10 mouse cellular contexts compared by ENCODE assay signal in genomic region chr19:5827456-5828154, GRCm38 (mm10). TPM values are rescaled to one million over a fixed set of nuclear protein-coding genes. Genes with fewer than 3 reads are reported as not detected.
A peak's percentile ranks its signal among the peaks of the same experiment; 100 is the strongest.
DNase-seq lines count a peak whose midpoint lies in the region; ATAC-seq and TF ChIP-seq lines count a peak whose summit lies in the region.
"Had no signal": no experiment of that assay in that cellular context is flagged by ENCODE, and none has a peak within 500 bp of the region (broad histone marks: within the 10 kb centered on the region; RNA-seq: fewer than 3 reads in every experiment).

No protein-coding gene starts in this region.

- no peak for TF ChIP-seq CTCF in gastrocnemius, adult 2 months (IDR thresholded peaks at IDR 0.05)
- TF ChIP-seq CTCF in C2C12 (IDR thresholded peaks at IDR 0.05; ENCODE audit: control insufficient read depth, insufficient read depth, insufficient read length), result no peak
- TF ChIP-seq CTCF in lung, adult 2 months (IDR thresholded peaks at IDR 0.05; ENCODE audit: insufficient read depth, low read length), result no peak

- intact Hi-C loops in gastrocnemius, adult 2 months (cut with DNase I), result no loop called here
- intact Hi-C loops in gastrocnemius, postnatal 36 days (cut with DNase I), result no loop called here

- H3K27me3 ChIP-seq in C2C12 (ENCODE audit: control insufficient read depth, insufficient read depth, insufficient read length), result no peaks in the 10 kb centered on the region
- no peaks in the 10 kb centered on the region for H3K27me3 ChIP-seq in intestine, embryonic 15.5 days (replicated peaks)

- H3K4me2 ChIP-seq in intestine, embryonic 15.5 days (replicated peaks), result no peak overlapping the region

- 60% methylated on average over 9 of the region's 9 CpGs for WGBS in intestine, embryonic 15.5 days
- WGBS in lung, adult 2 months, result 46% methylated on average over 9 of the region's 9 CpGs

- no peak overlapping the region for H3K9ac ChIP-seq in intestine, embryonic 15.5 days

- no peak for ATAC-seq in intestine, embryonic 15.5 days
- ATAC-seq: forebrain, embryonic 16.5 days had no signal

- TF ChIP-seq POLR2A in lung, adult 2 months (IDR thresholded peaks at IDR 0.05; ENCODE audit: borderline replicate concordance, extremely low read depth, low read depth, low read length), result no peak

- peaks cover 80% of the 10 kb centered on the region for H3K79me2 ChIP-seq in C2C12 (ENCODE audit: control insufficient read depth, insufficient read depth)

- H3K79me3 ChIP-seq in C2C12 (ENCODE audit: low read depth), result peaks cover 21% of the 10 kb centered on the region

- peaks cover 90% of the 10 kb centered on the region for H3K36me3 ChIP-seq in C2C12 (ENCODE audit: control insufficient read depth, insufficient read depth)
- peaks cover 2% of the 10 kb centered on the region; the same call in 1 of the 2 replicates for H3K36me3 ChIP-seq in intestine, embryonic 15.5 days

- H3K4me3 ChIP-seq in gastrocnemius, adult 2 months, result peak overlapping the region; percentile 34
- no peak overlapping the region for H3K4me3 ChIP-seq in C2C12 (ENCODE audit: insufficient read depth, poor library complexity, severe bottlenecking)
- no peak overlapping the region for H3K4me3 ChIP-seq in intestine, embryonic 15.5 days (replicated peaks)
- no peak overlapping the region for H3K4me3 ChIP-seq in lung, adult 2 months (replicated peaks; ENCODE audit: extremely low read depth, low read depth, low read length)

- peak; percentile 36 for DNase-seq in gastrocnemius, adult 2 months
- no peak for DNase-seq in gastrocnemius, postnatal 36 days
- DNase-seq in lung, adult 2 months, result peak; percentile 61
- DNase-seq in spleen, adult 18-20 months, result no peak
- no peak for DNase-seq in gastrocnemius, postnatal 25 days
- no peak for DNase-seq in cerebellum, adult 9-10 months
- DNase-seq: B cell, adult 2 months had no signal

- H3K4me1 ChIP-seq in intestine, embryonic 15.5 days (replicated peaks), result peaks cover 29% of the 10 kb centered on the region
- peaks cover 19% of the 10 kb centered on the region for H3K4me1 ChIP-seq in lung, adult 2 months (ENCODE audit: control insufficient read depth, insufficient read depth, low read length)

- H3K27ac ChIP-seq in gastrocnemius, adult 2 months, result peak overlapping the region; percentile 98
- H3K27ac ChIP-seq in intestine, embryonic 15.5 days, result peak overlapping the region; percentile 38

- H3ac ChIP-seq in C2C12 (ENCODE audit: control insufficient read depth, insufficient read length, low read depth), result no peak overlapping the region

- H3K9me3 ChIP-seq in intestine, embryonic 15.5 days, result no peaks in the 10 kb centered on the region

TF ChIP-seq in C2C12, 6 proteins besides CTCF, POLR2A, EP300 and RAD21:
- TF ChIP-seq CEBPB (IDR thresholded peaks at IDR 0.05; ENCODE audit: low read depth), result peak; percentile 18
- no peak for TF ChIP-seq USF1 (IDR thresholded peaks at IDR 0.05; ENCODE audit: low read depth)
- no peak for TF ChIP-seq MAX (IDR thresholded peaks at IDR 0.05)

RNA-seq across cellular contexts. Expression of gene Frmd8, which starts 47.5 kb away (rescaled TPM):
- 1 to 10 TPM; 3.4 to 4.0 TPM for total RNA-seq in gastrocnemius, adult 2 months (2021)
- total RNA-seq in gastrocnemius, postnatal 36 days (2021), result 1 to 10 TPM; 4.5 to 5.0 TPM
- polyA plus RNA-seq in C2C12 (2012; fragmentation: generic; extraction: Trizol), result 44.1 TPM
- polyA plus RNA-seq in intestine, embryonic 15.5 days (2015; fragmentation: Nextera tagmentation; extraction: Ambion mirVana), result 26.9 and 28.0 TPM in 2 replicates
- 32.1 and 37.8 TPM in 2 replicates for polyA plus RNA-seq in lung, adult 2 months (2012; rRNA removed)
- total RNA-seq in gastrocnemius, postnatal 25 days (2021), result 1 to 10 TPM; 3.7 to 6.4 TPM

RNA-seq across cellular contexts. Expression of gene Slc25a45, which starts 50.0 kb away (rescaled TPM):
- total RNA-seq in gastrocnemius, adult 2 months (2021), result under 1 TPM; 0.79 to 0.84 TPM
- 1 to 10 TPM in 1 of 2 experiments, under 1 TPM in 1; 0.99 to 1.0 TPM for total RNA-seq in gastrocnemius, postnatal 36 days (2021)
- polyA plus RNA-seq in C2C12 (2012; fragmentation: generic; extraction: Trizol), result 5.5 TPM
- 3.5 and 4.2 TPM in 2 replicates for polyA plus RNA-seq in intestine, embryonic 15.5 days (2015; fragmentation: Nextera tagmentation; extraction: Ambion mirVana)
- 24.5 and 26.0 TPM in 2 replicates for polyA plus RNA-seq in lung, adult 2 months (2012; rRNA removed)
- 1 to 10 TPM in 1 of 2 experiments, under 1 TPM in 1; 0.59 to 1.3 TPM for total RNA-seq in gastrocnemius, postnatal 25 days (2021)

RNA-seq across cellular contexts. Expression of gene Scyl1, which starts 56.4 kb away (rescaled TPM):
- total RNA-seq in gastrocnemius, adult 2 months (2021), result 10 to 100 TPM; 71.2 to 78.6 TPM
- 10 to 100 TPM; 70.8 to 71.1 TPM for total RNA-seq in gastrocnemius, postnatal 36 days (2021)
- 69.6 TPM for polyA plus RNA-seq in C2C12 (2012; fragmentation: generic; extraction: Trizol)
- 60.6 and 60.9 TPM in 2 replicates for polyA plus RNA-seq in intestine, embryonic 15.5 days (2015; fragmentation: Nextera tagmentation; extraction: Ambion mirVana)
- 113 and 116 TPM in 2 replicates for polyA plus RNA-seq in lung, adult 2 months (2012; rRNA removed)
- 10 to 100 TPM; 62.2 to 62.8 TPM for total RNA-seq in gastrocnemius, postnatal 25 days (2021)

Comparison
In these comparisons a context has a peak if more than half of its experiments do, and no peak if none do; other contexts are left out.
1. DNase-seq: peak in gastrocnemius, adult 2 months (single experiment) and lung, adult 2 months (single experiment); none in gastrocnemius, postnatal 36 days (0 of 2), spleen, adult 18-20 months (0 of 2), gastrocnemius, postnatal 25 days (single experiment) and cerebellum, adult 9-10 months (single experiment).